Mouse (Mus musculus) heart, postnatal 4 days (tissue): ENCODE measurements around the gene Pcdh15. TPM values are rescaled to one million over a fixed set of nuclear protein-coding genes. Genes with fewer than 3 reads are reported as not detected.

ENCODE experiments used
- DNase-seq: peaks from one replicate; pipeline ENCODE4 v3.0.0; 2021
- total RNA-seq, 2 experiments: library from RNA; stranded (reverse); gene quantifications; 2 replicates each; pipeline ENCODE4 v1.2.3; 2021

Gene Pcdh15
- total RNA-seq, 2 experiments from 2014 or later: 0.54 to 0.74 TPM

DNA sequence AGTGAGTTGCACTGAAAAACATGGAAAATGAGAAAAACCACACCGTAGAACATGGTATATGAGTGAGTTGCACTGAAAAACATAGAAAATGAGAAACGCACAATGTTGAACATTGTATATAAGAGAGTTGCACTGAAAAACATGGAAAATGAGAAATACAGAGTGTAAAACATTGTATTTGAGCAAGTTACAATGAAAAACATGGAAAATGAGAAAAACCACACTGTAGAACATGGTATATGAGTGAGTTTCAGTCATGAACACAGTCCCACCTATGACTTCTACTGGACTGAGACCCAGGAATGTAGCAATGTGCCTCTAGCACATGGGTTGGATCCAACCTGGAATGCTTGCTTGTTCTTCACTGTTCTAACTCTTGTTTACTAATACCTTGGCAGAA is 279.9 kb downstream of the Pcdh15 start:
- no peak for DNase-seq

GRCm38 (mm10) chr10:73384003-73384402 is 284.9 kb downstream of the Pcdh15 start:
- no peak for DNase-seq

- DNase-seq: no peak
These were observed 301.3 kb downstream of the Pcdh15 start for GRCm38 (mm10) chr10:73400426-73400825.

DNA sequence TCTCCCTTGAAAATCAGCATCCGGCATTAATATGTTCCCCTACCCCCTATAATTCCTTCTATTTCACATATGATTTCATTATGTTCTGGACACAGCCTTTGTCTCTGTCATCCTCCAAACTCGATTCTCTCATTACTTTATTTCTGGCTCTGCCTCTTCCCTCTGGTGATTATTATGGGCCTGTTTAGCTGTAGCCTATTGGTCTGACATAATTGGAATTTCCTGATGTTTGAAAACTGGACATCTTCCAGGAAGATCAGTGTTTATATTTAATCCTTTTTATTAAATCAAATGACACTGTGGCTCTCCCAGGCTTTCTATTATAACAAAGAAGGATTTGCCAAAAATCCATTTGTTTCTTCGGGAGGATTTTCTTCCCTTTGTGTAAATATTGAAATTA is 326.3 kb downstream of the Pcdh15 start:
- no peak for DNase-seq

GRCm38 (mm10) chr10:73431345-73431744 is 332.2 kb downstream of the Pcdh15 start:
- no peak for DNase-seq

- DNase-seq: no peak
These were observed 384.9 kb downstream of the Pcdh15 start for GRCm38 (mm10) chr10:73484082-73484481.

- no peak for DNase-seq
These were observed 392.5 kb downstream of the Pcdh15 start for GRCm38 (mm10) chr10:73491654-73492053.

GRCm38 (mm10) chr10:73514846-73515245 is 415.7 kb downstream of the Pcdh15 start:
- no peak for DNase-seq

DNA sequence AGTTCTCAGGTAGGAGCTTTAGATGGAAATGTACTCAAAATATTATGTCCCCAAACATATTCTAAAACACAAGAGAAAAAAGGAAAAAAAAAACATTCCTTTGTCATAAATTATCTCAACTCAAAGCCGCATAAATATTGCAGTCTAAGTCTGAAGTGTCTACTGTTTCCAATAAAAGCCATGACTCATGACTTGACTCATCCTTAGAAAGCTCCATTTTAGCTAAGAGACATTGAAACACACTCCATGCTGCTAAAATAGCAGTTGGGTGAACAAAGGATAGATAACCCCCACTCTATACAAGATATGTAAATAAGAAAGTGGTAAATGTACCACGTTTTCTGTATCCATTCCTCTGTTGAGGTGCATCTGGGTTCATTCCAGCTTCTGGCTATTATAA is 416.6 kb downstream of the Pcdh15 start:
- DNase-seq: no peak

DNA sequence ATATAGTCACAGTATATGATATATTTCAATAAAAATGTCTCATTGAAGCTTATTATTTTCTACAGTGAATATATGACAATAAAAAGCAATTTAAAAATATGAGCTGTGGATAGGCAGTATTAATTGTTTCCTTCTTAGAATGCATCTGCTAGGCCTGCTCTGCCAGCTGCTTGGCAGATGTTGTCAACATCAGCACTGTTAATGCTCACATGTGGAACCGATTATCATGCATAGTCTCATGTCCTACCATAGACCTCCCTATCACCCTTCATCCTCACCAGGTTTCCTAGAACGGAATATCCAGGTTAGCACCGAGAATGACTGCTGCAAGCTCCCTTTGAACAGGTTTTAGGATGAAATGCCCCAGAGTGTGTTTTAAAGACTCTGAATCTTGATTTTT is 420.3 kb downstream of the Pcdh15 start:
- no peak for DNase-seq

DNA sequence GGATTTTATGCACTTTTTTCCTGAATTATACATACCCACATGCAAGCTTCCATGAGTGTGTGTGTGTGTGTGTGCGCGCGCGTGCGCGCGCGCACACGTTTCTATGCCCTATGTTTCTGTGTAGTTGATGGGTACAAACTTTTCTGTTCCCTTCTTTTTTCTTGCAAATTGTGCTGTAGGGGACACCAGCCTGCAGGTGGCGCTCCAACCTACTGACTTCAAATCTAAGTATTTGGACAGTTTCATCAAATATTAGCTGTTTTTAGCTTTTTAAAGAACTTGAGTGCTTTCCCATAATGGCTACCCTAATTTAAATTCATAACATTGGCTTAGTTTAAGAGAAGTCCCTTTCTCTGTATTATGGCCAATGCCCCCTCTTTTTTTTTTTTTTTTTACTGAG is 453.7 kb downstream of the Pcdh15 start:
- DNase-seq: no peak

GRCm38 (mm10) chr10:73564216-73564615 is 465.1 kb downstream of the Pcdh15 start:
- DNase-seq: peak; percentile 12

DNA sequence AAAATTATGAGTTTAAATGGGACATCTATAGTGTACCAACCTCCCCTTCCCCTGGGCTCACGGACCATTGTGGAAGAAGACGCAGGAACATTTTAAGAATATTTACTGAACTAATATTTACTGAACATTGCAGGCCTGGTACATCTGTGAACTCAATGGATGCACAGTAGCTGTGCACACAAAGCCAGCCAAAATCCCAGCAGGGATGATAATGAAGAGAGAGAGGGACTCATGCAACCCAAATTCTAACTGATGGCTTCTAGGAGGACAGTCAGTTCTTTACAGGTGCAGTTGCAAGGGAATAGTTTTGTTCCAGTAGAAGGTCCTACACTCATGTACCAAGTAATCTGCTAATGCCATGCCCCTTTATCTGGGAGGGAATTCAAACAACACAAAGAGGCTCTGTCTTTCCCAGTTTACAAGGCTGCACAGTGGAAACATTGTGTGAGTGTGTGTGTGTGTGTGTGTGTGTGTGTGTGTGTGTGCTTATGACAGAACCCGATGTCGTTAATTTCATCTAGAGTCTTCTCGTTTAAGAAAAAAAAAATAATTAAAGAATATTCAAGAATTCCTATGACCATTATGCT is 475.7 kb downstream of the Pcdh15 start:
- DNase-seq: no peak

DNA sequence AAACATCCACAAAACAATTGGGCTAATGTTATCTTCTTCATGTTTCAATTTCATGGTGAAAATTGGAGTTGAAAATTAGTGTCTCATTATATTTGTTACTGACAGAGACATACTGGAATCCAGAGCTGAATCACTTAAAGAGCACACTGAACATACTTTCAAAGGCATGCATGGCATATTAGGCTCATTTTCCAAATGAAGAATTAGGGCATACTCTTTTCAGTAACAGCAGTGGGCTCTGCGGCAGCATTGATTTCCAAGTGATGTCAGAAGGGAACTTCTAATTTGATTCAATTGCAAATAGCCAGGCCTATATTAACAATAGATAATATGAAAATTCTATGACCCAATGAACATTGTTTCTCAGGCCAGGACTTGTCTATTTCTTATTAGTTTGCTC is 568.4 kb downstream of the Pcdh15 start:
- DNase-seq: no peak

- DNase-seq: no peak
These were observed 601.6 kb downstream of the Pcdh15 start for GRCm38 (mm10) chr10:73700519-73701286.

GRCm38 (mm10) chr10:73725566-73726240 is 626.6 kb downstream of the Pcdh15 start:
- DNase-seq: no peak

- DNase-seq: no peak
These were observed 634.1 kb downstream of the Pcdh15 start for GRCm38 (mm10) chr10:73733246-73733645.

GRCm38 (mm10) chr10:73749021-73749420 is 649.9 kb downstream of the Pcdh15 start:
- no peak for DNase-seq

- DNase-seq: no peak
These were observed 654.7 kb downstream of the Pcdh15 start for GRCm38 (mm10) chr10:73753876-73754275.

GRCm38 (mm10) chr10:73782945-73783344 is 683.8 kb downstream of the Pcdh15 start:
- DNase-seq: no peak

- DNase-seq: no peak
These were observed 689.0 kb downstream of the Pcdh15 start for GRCm38 (mm10) chr10:73788163-73788562.

DNA sequence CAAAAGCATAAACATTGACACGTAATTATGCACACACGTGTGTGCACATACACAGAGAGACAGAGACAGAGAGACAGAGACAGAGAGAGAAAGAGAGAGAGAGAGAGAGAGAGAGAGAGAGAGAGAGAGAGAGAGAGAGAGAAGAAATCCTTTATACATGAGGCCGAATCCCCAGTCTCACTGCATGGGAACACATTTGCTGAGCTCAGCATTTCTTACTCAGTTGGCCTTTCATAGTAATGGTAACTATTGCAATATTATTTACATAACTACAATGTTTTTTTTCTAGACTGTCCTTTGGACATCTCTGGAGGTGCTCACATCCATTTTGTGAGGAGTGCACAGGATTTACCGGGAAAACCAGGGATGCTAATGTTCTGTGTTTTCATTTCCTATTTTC is 705.9 kb downstream of the Pcdh15 start:
- no peak for DNase-seq

GRCm38 (mm10) chr10:73812311-73812710 is 713.2 kb downstream of the Pcdh15 start:
- no peak for DNase-seq
